Mouse (Mus musculus): ENCODE measurements around the gene Fam181b. TPM values are rescaled to one million over a fixed set of nuclear protein-coding genes. Genes with fewer than 3 reads are reported as not detected.

Fam181b gene
- total RNA-seq, 2 experiments from 2014 or later: not detected

GRCm38 (mm10) chr7:93123936-93124335, 44.3 kb downstream of the Fam181b start:
- ATAC-seq (replicated peaks; ENCODE audit: poor library complexity): no peak

Other genes with a start within 250 kb of the Fam181b start
- gene Ddias, start 205.6 kb upstream of the Fam181b start, total RNA-seq (2015): 22.5 and 25.0 TPM in 2 replicates
- 12.8 and 14.9 TPM in 2 replicates for gene Ddias, start 205.6 kb upstream of the Fam181b start, total RNA-seq (2017)
- 111 and 115 TPM in 2 replicates for gene Prcp, start 205.4 kb upstream of the Fam181b start, total RNA-seq (2015)
- gene Prcp, start 205.4 kb upstream of the Fam181b start, total RNA-seq (2017): 30.8 and 33.2 TPM in 2 replicates